Mouse (Mus musculus) CH12.LX (cell line): ENCODE data around the gene Otud7a. TPM values are rescaled to one million over a fixed set of nuclear protein-coding genes. Genes with fewer than 3 reads are reported as not detected.

Experiments used
- DNase-seq: peaks from one replicate; pipeline ENCODE4 v3.0.0-alpha.2; 2013; ENCODE audit errors: extremely low read depth
- H3K27ac ChIP-seq: 2 replicates; pipeline ENCODE4 v1.5.1; 2012; ENCODE audit warnings: low read depth, mild to moderate bottlenecking, control low read depth, moderate library complexity; ENCODE audit not compliant: insufficient read depth
- H3K27me3 ChIP-seq: replicated peaks from 2 replicates; pipeline ENCODE3; 2012; ENCODE audit warnings: inconsistent platforms
- H3K36me3 ChIP-seq, 2 experiments: replicated peaks in 1 of 2; 2 replicates each; pipeline versions ENCODE3 to v1.6.1; 2012; ENCODE audit warnings: inconsistent platforms in 1 of 2, low read length in 1 of 2, mild to moderate bottlenecking in 1 of 2, mixed read lengths in 1 of 2, moderate library complexity in 1 of 2; ENCODE audit not compliant: control insufficient read depth in 1 of 2, insufficient read depth in 1 of 2
- H3K4me1 ChIP-seq, 2 experiments: 2 replicates each; pipeline ENCODE4 v1.6.1; 2012; ENCODE audit warnings: inconsistent platforms in 1 of 2, moderate library complexity in 1 of 2; ENCODE audit not compliant: insufficient read depth in 2 of 2, control insufficient read depth in 1 of 2
- H3K4me2 ChIP-seq: 2 replicates; pipeline ENCODE4 v1.6.1; 2012; ENCODE audit warnings: low read depth, mild to moderate bottlenecking, control low read depth; ENCODE audit not compliant: poor library complexity, insufficient read depth, severe bottlenecking
- H3K4me3 ChIP-seq, 3 experiments: fragments of 150-350 bp in 1 of 3; sonication (generic) in 1 of 3; replicated peaks in 1 of 3; 2 replicates each; pipeline versions ENCODE3 to v1.5.1; 2011 to 2012; ENCODE audit warnings: low read depth in 2 of 3, low read length in 2 of 3, mild to moderate bottlenecking in 2 of 3, moderate library complexity in 2 of 3, control low read depth in 1 of 3, improper control_type of control experiment in 1 of 3, inconsistent platforms in 1 of 3, mixed read lengths in 1 of 3; ENCODE audit not compliant: poor library complexity in 1 of 3
- H3K79me2 ChIP-seq: replicated peaks from 2 replicates; pipeline ENCODE4 v1.6.1; 2012; ENCODE audit warnings: mild to moderate bottlenecking, moderate library complexity; ENCODE audit not compliant: control insufficient read depth, poor library complexity, insufficient read depth, severe bottlenecking; ENCODE audit errors: extremely low read depth
- H3K9ac ChIP-seq: 2 replicates; pipeline ENCODE4 v1.6.1; 2012; ENCODE audit warnings: low read depth, mild to moderate bottlenecking, control low read depth, moderate library complexity; ENCODE audit not compliant: insufficient read depth
- H3K9me3 ChIP-seq: replicated peaks from 2 replicates; pipeline ENCODE3; 2012; ENCODE audit warnings: low read length, inconsistent platforms, mixed read lengths
- BHLHE40 ChIP-seq: IDR thresholded peaks from 2 replicates; pipeline ENCODE4 v1.6.1; 2011; ENCODE audit warnings: mild to moderate bottlenecking, low read depth, low read length, improper control_type of control experiment
- CHD1 ChIP-seq: IDR thresholded peaks from 2 replicates; pipeline ENCODE4 v1.6.1; 2012; ENCODE audit warnings: low read depth, low read length, improper control_type of control experiment, inconsistent platforms
- ELF1 ChIP-seq: IDR thresholded peaks from 2 replicates; pipeline ENCODE4 v1.6.1; 2014; ENCODE audit warnings: low read depth, mild to moderate bottlenecking, inconsistent platforms, low read length, improper control_type of control experiment
- EP300 ChIP-seq: IDR thresholded peaks from 2 replicates; pipeline ENCODE4 v1.6.1; 2011; ENCODE audit warnings: low read length, improper control_type of control experiment
- MAFK ChIP-seq: IDR thresholded peaks from 2 replicates; pipeline ENCODE4 v1.6.1; 2011; ENCODE audit warnings: low read length, improper control_type of control experiment; ENCODE audit not compliant: insufficient replicate concordance
- MAX ChIP-seq: IDR thresholded peaks from 2 replicates; pipeline ENCODE4 v1.6.1; 2011; ENCODE audit warnings: low read length, improper control_type of control experiment
- MAZ ChIP-seq: IDR thresholded peaks from 2 replicates; pipeline ENCODE4 v1.6.1; 2012; ENCODE audit warnings: low read depth, mild to moderate bottlenecking, inconsistent platforms, low read length, improper control_type of control experiment, moderate library complexity
- NELFE ChIP-seq: IDR thresholded peaks from 2 replicates; pipeline ENCODE4 v1.6.1; 2011; ENCODE audit warnings: low read depth, low read length, improper control_type of control experiment
- POLR2AphosphoS2 ChIP-seq: IDR thresholded peaks from 2 replicates; pipeline ENCODE4 v1.6.1; 2011; ENCODE audit warnings: low read depth, low read length, improper control_type of control experiment
- SMC3 ChIP-seq: IDR thresholded peaks from 2 replicates; pipeline ENCODE4 v1.6.1; 2011; ENCODE audit warnings: low read depth, low read length, improper control_type of control experiment
- ZMIZ1 ChIP-seq: IDR thresholded peaks from 2 replicates; pipeline ENCODE4 v1.6.1; 2012; ENCODE audit warnings: low read depth, mild to moderate bottlenecking, inconsistent platforms, low read length, improper control_type of control experiment
- ZNF384 ChIP-seq: IDR thresholded peaks from 2 replicates; pipeline ENCODE4 v1.6.1; 2012; ENCODE audit warnings: low read depth, low read length, improper control_type of control experiment, inconsistent platforms
- dilution Hi-C: fragments of 300-500 bp; cut with MboI; formaldehyde crosslinking; loops from 2 replicates; pipeline ENCODE4 v1.14.3; 2020; ENCODE audit warnings: low sequenced_read_pairs; ENCODE audit not compliant: extremely low pct_unique_long_range_greater_than_20kb, extremely low pct_ligation_motif_present
- in situ Hi-C: fragments of 300-500 bp; cut with MboI; formaldehyde crosslinking; loops from 3 replicates; pipeline ENCODE4 v1.14.3; 2019; ENCODE audit warnings: low sequenced_read_pairs, low pct_ligation_motif_present, low pct_unique_long_range_greater_than_20kb, mixed read lengths
- polyA plus RNA-seq: library from polyadenylated mRNA; unstranded; fragments of >175 nt; gene quantifications from 2 replicates; pipeline ENCODE4 v1.2.1, GENCODE M21; 2012; ENCODE audit warnings: low read depth; ENCODE audit not compliant: insufficient read length
- total RNA-seq, 2 experiments: library from RNA; depleted of rRNA; stranded (reverse); fragments of 300-350 nt in 1 of 2; fragments of >200 nt in 1 of 2; gene quantifications; 2 replicates each; pipeline ENCODE4 v1.2.3; 2012 to 2014

Otud7a gene
- total and polyA plus RNA-seq, 3 experiments = not detected

DNA sequence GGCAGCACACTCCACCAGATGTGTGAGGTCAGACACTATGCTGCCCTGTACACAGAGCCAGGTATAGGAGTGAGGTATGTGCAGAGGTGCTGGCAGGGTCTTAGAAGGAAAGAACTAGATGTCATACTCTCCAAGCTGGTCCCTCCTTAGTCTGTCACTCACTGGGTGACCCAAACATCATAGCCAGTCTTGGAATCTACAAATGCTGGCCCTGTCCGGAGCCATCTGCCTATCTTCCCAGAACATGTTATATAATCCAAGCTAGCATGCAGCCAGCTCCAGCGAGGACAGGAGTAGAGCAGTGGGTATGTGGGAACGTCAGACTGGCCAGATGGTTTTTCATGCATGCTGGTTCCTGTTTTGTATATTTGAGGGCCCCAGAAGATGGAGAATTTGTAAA, 23.7 kb downstream of the Otud7a start:
- no peak for DNase-seq
- TF ChIP-seq ELF1 = no peak
- TF ChIP-seq MAX = no peak
- no peak for TF ChIP-seq NELFE
- TF ChIP-seq ZNF384 = no peak
- TF ChIP-seq MAZ = no peak
- TF ChIP-seq, all 38 proteins: peak for 0
- Histone ChIP-seq H3K9me3 (no peaks in the 10 kb centered on the region), H3K79me2 (no peaks in the 10 kb centered on the region), H3K9ac (no peak overlapping the region), H3K4me1 (no peaks in the 10 kb centered on the region), H3K4me3 (no peak overlapping the region), H3K4me2 (no peak overlapping the region), H3K36me3 (no peaks in the 10 kb centered on the region), H3K27ac (no peak overlapping the region), H3K27me3 (peaks cover 38% of the 10 kb centered on the region)
- dilution Hi-C loops (no loop called here), in situ Hi-C loops (no loop called here)

DNA sequence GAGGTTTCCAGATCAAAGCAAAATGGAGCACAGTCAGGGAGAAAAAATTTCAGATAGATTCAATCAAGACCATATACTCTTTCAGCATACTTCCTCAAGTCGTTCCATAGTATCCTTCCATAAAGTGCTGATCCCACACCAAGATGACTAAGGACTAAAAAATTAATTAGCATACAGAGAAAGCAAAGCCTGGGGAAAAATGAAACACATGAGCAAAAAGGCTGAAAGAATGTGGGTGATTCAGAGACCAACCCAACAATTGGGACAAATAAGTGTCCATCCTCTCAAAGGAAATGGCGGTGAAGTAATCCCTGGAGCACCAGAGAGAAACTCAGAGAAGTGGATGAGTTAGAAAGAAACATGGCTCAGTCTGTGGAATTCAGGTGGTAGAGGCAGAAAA, 38.5 kb downstream of the Otud7a start:
- TF ChIP-seq ZMIZ1 = no peak
- in situ Hi-C loops (loop anchor here (25.0 kb wide), 1 partner anchor 179 kb away; no protein-coding TSS in a partner anchor), dilution Hi-C loops (no loop called here)
- H3K4me1 ChIP-seq = no peaks in the 10 kb centered on the region
- no peak overlapping the region for H3K9ac ChIP-seq
- no peaks in the 10 kb centered on the region for H3K36me3 ChIP-seq
- no peaks in the 10 kb centered on the region for H3K9me3 ChIP-seq
- H3K79me2 ChIP-seq = no peaks in the 10 kb centered on the region
- no peak overlapping the region for H3K27ac ChIP-seq
- DNase-seq = no peak
- H3K4me2 ChIP-seq = no peak overlapping the region
- peaks cover 31% of the 10 kb centered on the region for H3K27me3 ChIP-seq
- H3K4me3 ChIP-seq = no peak overlapping the region

DNA sequence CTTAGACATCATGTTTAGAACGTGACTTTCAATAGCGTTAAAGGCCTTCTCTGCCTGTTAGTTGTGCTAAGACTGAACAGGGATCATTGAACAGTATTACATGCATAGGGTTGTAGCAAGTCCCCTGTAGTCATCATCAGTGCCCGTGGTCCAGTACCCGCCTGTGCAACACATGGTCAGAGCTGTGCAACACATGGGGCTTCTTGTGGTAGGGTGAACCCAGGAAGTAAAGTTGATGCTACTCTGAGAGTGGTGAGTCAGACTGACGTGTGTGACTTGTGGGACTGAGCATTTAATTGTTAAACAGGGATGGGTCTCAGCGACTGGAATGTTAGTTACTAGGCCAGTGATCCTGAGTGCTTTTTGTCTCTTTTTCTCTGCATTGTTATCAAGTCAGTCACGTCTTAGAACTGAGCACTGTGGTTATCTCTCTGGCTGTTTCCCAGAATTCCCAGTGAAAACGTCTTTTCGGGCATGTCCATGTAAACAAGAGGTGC, 52.5 kb downstream of the Otud7a start:
- H3K9ac ChIP-seq = no peak overlapping the region
- in situ Hi-C loops = loop anchor here (25.0 kb wide), 1 partner anchor 165 kb away; no protein-coding TSS in a partner anchor
- H3K27me3 ChIP-seq = peaks cover 16% of the 10 kb centered on the region
- no peak for DNase-seq
- dilution Hi-C loops = no loop called here
- H3K4me1 ChIP-seq = no peaks in the 10 kb centered on the region
- no peaks in the 10 kb centered on the region for H3K36me3 ChIP-seq
- H3K79me2 ChIP-seq = no peaks in the 10 kb centered on the region
- no peak overlapping the region for H3K4me3 ChIP-seq
- TF ChIP-seq CHD1 = no peak
- TF ChIP-seq BHLHE40 = no peak
- no peak for TF ChIP-seq POLR2AphosphoS2
- no peak for TF ChIP-seq EP300
- TF ChIP-seq MAFK = no peak
- TF ChIP-seq SMC3 = no peak
- no peak overlapping the region for H3K4me2 ChIP-seq
- H3K27ac ChIP-seq = no peak overlapping the region
- no peaks in the 10 kb centered on the region for H3K9me3 ChIP-seq
